Mouse (Mus musculus) heart, postnatal 25 days (tissue): Measurements from ENCODE around the gene Slx4ip. TPM values are rescaled to one million over a fixed set of nuclear protein-coding genes. Genes with fewer than 3 reads are reported as not detected.

Experiments
- DNase-seq: peaks from one replicate; pipeline ENCODE4 v3.0.0; 2022; ENCODE audit warnings: low spot score
- intact Hi-C: fragments of 180-260 bp; cut with DNase I; formaldehyde crosslinking; loops from one replicate; pipeline ENCODE4 v1.15.1; 2025
- total RNA-seq, 2 experiments: library from RNA; stranded (reverse); gene quantifications; 2 replicates each; pipeline ENCODE4 v1.2.3; 2021

Gene Slx4ip
- total RNA-seq, 2 experiments from 2014 or later = 1.9 to 2.5 TPM

GRCm38 (mm10) chr2:137116025-137116674 is 225.1 kb downstream of the Slx4ip start, which contains the start of gene Jag1:
Gene Jag1 (minus strand): TSS chr2:137116644.
- peak; percentile 13 for DNase-seq
- intact Hi-C loops = loop anchor here (5.0 to 10.0 kb wide), 7 partner anchors 104 to 826 kb away; partner anchors contain the start of genes AL731706.1, Mkks and Slx4ip

GRCm38 (mm10) chr2:137116675-137117320 is 225.8 kb downstream of the Slx4ip start:
- intact Hi-C loops = loop anchor here (5.0 to 10.0 kb wide), 7 partner anchors 104 to 826 kb away; partner anchors contain the start of genes AL731706.1, Mkks and Slx4ip
- peak; percentile 86 for DNase-seq

GRCm38 (mm10) chr2:137117321-137117690 is 226.3 kb downstream of the Slx4ip start:
- intact Hi-C loops = loop anchor here (5.0 to 10.0 kb wide), 7 partner anchors 105 to 825 kb away; partner anchors contain the start of genes AL731706.1, Mkks and Slx4ip
- DNase-seq = peak; percentile 73

Other genes starting within 250 kb of the Slx4ip start
- gene Snap25, start 177.8 kb upstream of the Slx4ip start, total RNA-seq = not detected
- gene AL731706.2, start 5.5 kb upstream of the Slx4ip start, total RNA-seq = 10 to 100 TPM; 27.9 to 50.0 TPM
- gene AL731706.1, start 171 bp downstream of the Slx4ip start, total RNA-seq = 10 to 100 TPM; 24.9 to 32.9 TPM
- 10 to 100 TPM; 39.7 to 43.5 TPM for gene Mkks, start 171 bp downstream of the Slx4ip start, total RNA-seq
- gene Jag1, start 225.4 kb downstream of the Slx4ip start, total RNA-seq = 10 to 100 TPM; 10.5 to 13.4 TPM